Mouse (Mus musculus) gastrocnemius, adult 2 months (tissue): ENCODE results near the gene Efcc1. TPM values are rescaled to one million over a fixed set of nuclear protein-coding genes. Genes with fewer than 3 reads are reported as not detected.

Experiments
- DNase-seq: peaks from one replicate; pipeline ENCODE4 v3.0.0; 2022
- H3K27ac ChIP-seq: fragments of 200-600 bp; 2 replicates; pipeline ENCODE4 v1.8.1; 2022; ENCODE audit warnings: mild to moderate bottlenecking
- H3K4me3 ChIP-seq: fragments of 200-600 bp; 2 replicates; pipeline ENCODE4 v1.8.1; 2022; ENCODE audit warnings: mild to moderate bottlenecking, moderate library complexity
- CTCF ChIP-seq: fragments of 200-600 bp; IDR thresholded peaks from 2 replicates; pipeline ENCODE4 v1.8.1; 2022; ENCODE audit warnings: antibody characterized with exemption, mild to moderate bottlenecking, moderate library complexity
- intact Hi-C: fragments of 180-260 bp; cut with DNase I; formaldehyde crosslinking; loops from one replicate; pipeline ENCODE4 v1.15.1; 2025
- long read RNA-seq, 2 experiments: library from polyadenylated mRNA; stranded (forward); transcript quantifications; one replicate each; pipeline ENCODE4 v2.0.0; 2021
- total RNA-seq, 2 experiments: library from RNA; stranded (reverse); gene quantifications; 2 replicates each; pipeline ENCODE4 v1.2.3; 2021

Efcc1 gene
- under 1 TPM; 0.70 to 0.82 TPM for total RNA-seq
- long read RNA-seq, experiment 1, partial matches to known transcripts, result 1 of 1 reads
- long read RNA-seq, experiment 1, other reads (novel, unspliced or antisense), result 0 of 1 reads
- long read RNA-seq, experiment 2, partial matches to known transcripts, result 0 of 1 reads
- long read RNA-seq, experiment 2, other reads (novel, unspliced or antisense), result 0 of 1 reads

DNA sequence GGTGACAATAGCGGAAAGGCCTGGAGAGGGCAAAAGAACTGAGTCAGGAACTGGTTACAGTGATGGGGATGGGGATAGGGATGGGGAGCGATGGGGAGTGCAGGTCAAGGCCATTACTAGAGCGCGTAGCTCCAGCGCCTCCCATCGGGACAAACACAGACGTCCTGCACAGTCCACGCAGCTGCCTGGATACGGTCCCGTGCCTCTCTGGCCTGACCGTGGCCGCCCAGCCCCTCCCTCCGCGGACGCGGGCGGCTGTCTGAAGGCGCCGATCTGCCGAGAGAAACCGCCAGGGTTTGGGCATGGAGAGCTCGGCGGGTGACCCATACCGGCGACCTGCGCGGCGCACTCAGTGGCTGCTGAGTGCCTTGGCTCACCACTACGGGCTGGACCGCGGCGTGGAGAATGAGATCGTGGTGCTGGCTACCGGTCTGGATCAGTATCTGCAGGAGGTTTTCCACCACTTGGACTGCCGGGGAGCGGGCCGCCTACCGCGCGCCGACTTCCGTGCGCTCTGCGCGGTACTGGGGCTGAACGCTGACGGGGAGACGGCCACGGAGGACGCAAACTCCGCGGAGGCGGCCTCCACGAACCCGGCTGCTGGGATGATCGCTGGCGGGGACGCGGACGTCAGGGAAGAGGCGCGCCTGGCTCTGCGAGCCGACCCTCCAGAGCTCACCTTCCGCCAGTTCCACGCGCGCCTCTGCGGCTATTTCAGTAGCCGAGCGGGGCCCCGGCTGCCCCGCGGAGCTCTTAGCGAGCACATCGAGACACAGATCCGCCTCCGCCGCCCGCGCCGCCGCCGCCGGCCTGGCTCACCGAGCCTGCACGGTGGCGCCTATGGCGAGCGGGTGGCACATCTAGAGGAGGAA, at the start of gene Efcc1:
Gene Efcc1, plus strand, starts transcription at position 279 of the 872 bp plus-strand sequence.
- peak; percentile 26; the same call in 1 of the 2 replicates for TF ChIP-seq CTCF
- intact Hi-C loops, result no loop called here
- peak; percentile 82 for DNase-seq
- Histone ChIP-seq H3K27ac (peak within 1 kb of the TSS; percentile 78), H3K4me3 (peak within 1 kb of the TSS; percentile 72)

- no peak overlapping the region for H3K4me3 ChIP-seq
- intact Hi-C loops, result no loop called here
- TF ChIP-seq CTCF, result no peak
- no peak for DNase-seq
- H3K27ac ChIP-seq, result no peak overlapping the region
Observed at GRCm38 (mm10) chr6:87695947-87696346, 34.7 kb upstream of the Efcc1 start.

DNA sequence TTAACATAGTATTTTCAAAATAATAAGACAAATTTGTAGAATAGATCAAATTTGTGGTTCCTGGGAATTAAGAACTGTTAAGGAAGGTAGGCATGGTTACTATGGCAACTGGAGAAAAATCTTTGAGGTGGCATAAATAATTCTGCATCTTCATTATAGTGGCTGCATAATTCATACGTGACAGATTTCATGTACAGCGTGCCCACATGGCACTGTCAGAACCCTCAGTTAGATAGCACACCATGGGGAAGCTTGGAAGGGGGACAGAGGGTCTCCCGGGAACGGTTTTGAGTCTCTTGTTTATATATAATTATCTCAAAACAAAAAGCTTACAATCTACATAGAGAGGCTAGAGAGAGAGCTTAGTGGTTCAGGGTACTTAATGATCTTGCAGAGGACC, 34.1 kb upstream of the Efcc1 start:
- DNase-seq, result no peak
- intact Hi-C loops, result no loop called here
- no peak for TF ChIP-seq CTCF
- no peak overlapping the region for H3K27ac ChIP-seq
- H3K4me3 ChIP-seq, result no peak overlapping the region

GRCm38 (mm10) chr6:87706246-87706645, 24.4 kb upstream of the Efcc1 start:
- peak; percentile 61 for TF ChIP-seq CTCF
- intact Hi-C loops, result no loop called here
- no peak overlapping the region for H3K4me3 ChIP-seq
- H3K27ac ChIP-seq, result no peak overlapping the region
- no peak for DNase-seq

DNA sequence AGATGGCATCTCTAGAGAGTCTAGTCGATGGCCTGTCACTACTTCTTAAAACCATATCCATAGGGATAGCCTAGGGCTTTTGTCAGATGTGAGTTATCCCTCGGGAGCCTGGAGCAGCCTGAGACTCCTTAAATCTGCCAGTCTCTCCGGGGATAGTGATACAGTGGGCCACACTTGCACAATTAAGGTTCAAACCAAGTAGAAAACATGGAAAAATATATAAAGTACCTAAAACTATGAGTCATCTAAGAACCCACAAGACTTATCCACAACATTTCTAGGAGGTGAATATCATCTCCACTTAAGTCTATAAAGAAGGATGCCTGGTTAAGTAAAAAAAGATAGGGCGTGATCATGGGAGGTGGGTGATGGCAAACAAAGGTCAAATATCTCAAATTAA, 18.4 kb upstream of the Efcc1 start:
- intact Hi-C loops, result no loop called here
- Histone ChIP-seq H3K4me3 (no peak overlapping the region), H3K27ac (no peak overlapping the region)
- no peak for TF ChIP-seq CTCF
- no peak for DNase-seq

DNA sequence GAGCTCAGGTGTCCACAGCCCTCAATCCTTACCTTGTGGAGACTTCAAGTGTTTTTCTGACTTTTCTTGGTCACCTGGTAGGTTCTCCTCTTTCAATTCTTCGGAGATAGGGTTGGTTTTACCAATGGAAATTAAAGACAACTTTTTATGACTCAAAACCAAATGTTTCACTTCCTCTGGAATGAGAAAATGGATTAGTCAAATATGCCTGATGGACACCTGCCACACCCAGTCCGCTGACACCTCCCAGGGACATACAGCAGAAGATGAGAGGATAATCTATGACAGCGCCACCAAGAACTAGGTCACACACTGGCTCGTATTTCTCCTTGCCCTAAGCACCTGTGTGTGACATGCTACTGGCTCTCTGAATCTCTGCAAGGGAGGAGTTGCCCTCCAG, 16.6 kb upstream of the Efcc1 start:
- intact Hi-C loops, result no loop called here
- Histone ChIP-seq H3K4me3 (no peak overlapping the region), H3K27ac (no peak overlapping the region)
- no peak for TF ChIP-seq CTCF
- DNase-seq, result no peak

GRCm38 (mm10) chr6:87722631-87723030, 8.0 kb upstream of the Efcc1 start:
- intact Hi-C loops, result no loop called here
- DNase-seq, result peak; percentile 47

GRCm38 (mm10) chr6:87725267-87725912, 5.3 kb upstream of the Efcc1 start:
- no peak overlapping the region for H3K27ac ChIP-seq
- intact Hi-C loops, result no loop called here
- H3K4me3 ChIP-seq, result no peak overlapping the region
- no peak for TF ChIP-seq CTCF
- DNase-seq, result no peak

More at GRCm38 (mm10) chr6:87722631-87723030, 8.0 kb upstream of the Efcc1 start:
- Histone ChIP-seq H3K4me3 (no peak overlapping the region), H3K27ac (no peak overlapping the region)
- TF ChIP-seq CTCF, result no peak

DNA sequence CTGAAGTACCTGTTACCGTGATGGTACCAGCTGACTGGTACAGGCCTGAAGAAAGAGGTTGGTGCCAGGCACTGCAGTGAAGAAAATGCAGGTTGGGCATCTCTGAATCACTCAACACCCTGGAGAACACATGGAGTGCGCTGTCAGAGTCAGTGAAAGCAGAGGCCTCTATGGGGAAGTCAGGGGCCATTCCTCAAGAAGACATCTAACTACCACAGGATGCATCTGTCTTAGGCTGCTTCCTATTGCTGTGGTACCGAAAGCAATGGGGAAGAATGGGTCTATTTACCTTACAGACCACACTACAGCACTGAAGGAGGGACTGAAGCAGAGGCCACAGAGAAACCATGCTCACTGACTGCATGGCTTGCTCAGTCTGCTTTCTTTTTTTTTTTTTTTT, 2.6 kb upstream of the Efcc1 start:
- Histone ChIP-seq H3K4me3 (no peak overlapping the region), H3K27ac (no peak overlapping the region)
- DNase-seq, result no peak
- intact Hi-C loops, result no loop called here
- no peak for TF ChIP-seq CTCF

- DNase-seq, result no peak
- Histone ChIP-seq H3K27ac (peak overlapping the region; percentile 78), H3K4me3 (peak overlapping the region; percentile 72)
- TF ChIP-seq CTCF, result no peak
- intact Hi-C loops, result no loop called here
Observed at GRCm38 (mm10) chr6:87730141-87730540, 528 bp upstream of the Efcc1 start.

- intact Hi-C loops, result no loop called here
- H3K4me3 ChIP-seq, result peak overlapping the region; percentile 72
- no peak for TF ChIP-seq CTCF
- peak overlapping the region; percentile 78 for H3K27ac ChIP-seq
- DNase-seq, result no peak
Observed at GRCm38 (mm10) chr6:87731463-87732095, 910 bp downstream of the Efcc1 start.

DNA sequence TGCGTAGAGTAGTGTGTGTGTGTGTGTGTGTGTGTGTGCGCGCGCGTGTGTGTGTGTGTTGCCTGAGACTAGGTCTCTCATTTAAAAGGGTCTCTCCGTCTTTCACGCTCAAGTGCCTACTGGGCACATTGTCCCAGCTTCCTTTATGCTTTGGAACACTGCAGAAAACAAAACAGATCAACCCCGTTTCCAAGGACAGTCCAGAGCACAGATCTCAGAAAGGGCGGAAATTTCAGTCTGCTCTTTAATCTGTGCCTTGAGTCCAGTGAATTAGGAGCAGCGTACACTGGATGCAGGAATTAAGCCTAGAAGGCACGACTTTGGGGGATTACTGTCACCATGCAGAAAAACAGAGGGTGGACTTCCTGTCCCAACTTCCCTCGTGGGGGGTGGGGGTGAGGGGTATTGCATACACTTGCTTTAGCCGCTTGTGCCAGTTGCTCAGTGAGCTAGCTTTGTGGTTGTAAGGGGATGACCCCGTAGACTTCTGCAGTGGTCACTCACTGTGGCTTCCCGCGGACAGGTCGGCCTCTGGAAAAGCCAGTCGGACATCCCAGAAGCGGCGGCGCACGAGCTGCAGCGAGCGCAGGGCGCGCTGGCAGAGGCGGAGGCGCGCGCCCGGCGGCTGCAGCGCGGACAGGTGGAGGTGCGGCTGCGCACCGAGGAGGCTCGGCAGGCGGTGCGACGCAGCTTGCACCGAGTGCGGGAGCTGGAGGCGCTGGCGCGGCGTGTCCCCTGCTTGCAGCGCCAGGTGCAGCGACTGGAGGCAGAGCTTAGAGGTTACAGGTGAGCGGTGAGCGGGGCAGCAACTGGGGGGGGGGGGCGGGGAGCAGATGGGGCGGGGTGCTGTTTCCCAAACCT, 1.7 kb downstream of the Efcc1 start:
- H3K4me3 ChIP-seq, result peak overlapping the region; percentile 72
- DNase-seq, result no peak
- TF ChIP-seq CTCF, result no peak
- H3K27ac ChIP-seq, result no peak overlapping the region
- intact Hi-C loops, result no loop called here
